Comparison of ENCODE assay signal across 22 mouse cellular contexts in genomic region chr2:69574261-69574660, GRCm38 (mm10). TPM values are rescaled to one million over a fixed set of nuclear protein-coding genes. Genes with fewer than 3 reads are reported as not detected.
"Had no signal": no experiment of that assay in that cellular context is flagged by ENCODE, and none has a peak within 500 bp of the region (broad histone marks: within the 10 kb centered on the region; RNA-seq: fewer than 3 reads in every experiment).

No protein-coding gene starts in this region.

- H3K9ac ChIP-seq: liver, embryonic 14.5 days; lung, embryonic 14.5 days; neural tube, embryonic 13.5 days; neural tube, embryonic 15.5 days; stomach, embryonic 15.5 days had no signal

- H3K4me1 ChIP-seq: neural tube, embryonic 15.5 days; stomach, embryonic 15.5 days had no signal

- H3K4me3 ChIP-seq: midbrain, embryonic 10.5 days; myocyte; neural tube, embryonic 13.5 days; neural tube, embryonic 15.5 days; stomach, embryonic 15.5 days had no signal

- H3K4me2 ChIP-seq: lung, embryonic 14.5 days; neural tube, embryonic 13.5 days; neural tube, embryonic 15.5 days; stomach, embryonic 15.5 days had no signal

- H3K27ac ChIP-seq: liver, embryonic 14.5 days; neural tube, embryonic 13.5 days; neural tube, embryonic 15.5 days; stomach, embryonic 15.5 days; stomach, postnatal 0 days had no signal

- DNase-seq: lung, adult 18-20 months; lung, embryonic 14.5 days; lung, postnatal 10 days; retina, postnatal 1 day; right cerebral cortex, adult 18-20 months; right cerebral cortex, postnatal 25 days; right cerebral cortex, postnatal 4 days; spleen, adult 18-20 months; thymus, adult 18-20 months; thymus, postnatal 14 days; thymus, postnatal 36 days had no signal

- H3K9me3 ChIP-seq: midbrain, embryonic 10.5 days; neural tube, embryonic 13.5 days; neural tube, embryonic 15.5 days; stomach, embryonic 15.5 days had no signal

- H3K36me3 ChIP-seq: midbrain, embryonic 10.5 days; neural tube, embryonic 13.5 days; neural tube, embryonic 15.5 days; stomach, embryonic 15.5 days had no signal

- ATAC-seq: midbrain, embryonic 16.5 days had no signal

- H3K27me3 ChIP-seq: neural tube, embryonic 13.5 days; neural tube, embryonic 15.5 days; stomach, embryonic 15.5 days had no signal

RNA-seq across cellular contexts. Expression of gene Lrp2, which starts 11.6 kb away (rescaled TPM):
- total RNA-seq: megakaryocyte, adult 5-6 weeks; megakaryocyte-erythroid progenitor cell, adult 5-6 weeks had no signal
- polyA plus RNA-seq: small intestine, adult 2 months had no signal
